Mouse (Mus musculus): ENCODE data around the gene H2-Ob.
"Not testable (repeated sequence)": the region's sequence is repeated elsewhere in the genome, so short reads cannot be mapped to it uniquely, and the experiment has no call there.

H2-Ob gene

GRCm38 (mm10) chr17:34207866-34208265, 30.8 kb upstream of the H2-Ob start:
- no peak for DNase-seq

GRCm38 (mm10) chr17:34208421-34208820, 30.3 kb upstream of the H2-Ob start:
- no peak for DNase-seq

- DNase-seq, result no peak
Measured at GRCm38 (mm10) chr17:34209680-34210079, 29.0 kb upstream of the H2-Ob start.

DNA sequence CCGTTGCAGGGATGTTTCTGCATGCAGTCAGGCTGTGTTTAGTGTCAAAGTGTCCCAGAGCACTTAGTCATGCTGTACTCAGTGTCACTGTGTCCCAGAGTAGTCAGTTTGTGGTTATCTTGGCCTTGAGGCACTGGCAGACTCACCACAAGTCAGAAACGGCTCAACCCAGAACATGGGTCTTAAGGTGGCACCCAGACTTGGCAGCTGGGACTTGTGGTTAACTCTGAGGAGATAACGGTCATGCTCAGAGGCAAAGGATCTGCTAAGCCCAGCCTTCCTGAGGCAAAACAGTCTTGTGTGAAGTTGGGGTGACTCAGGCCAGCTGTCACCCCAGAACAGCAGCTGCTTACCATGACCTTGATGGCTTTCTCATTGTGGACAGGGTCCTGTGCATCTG, 28.1 kb upstream of the H2-Ob start:
- DNase-seq, result no peak

GRCm38 (mm10) chr17:34211746-34212365, 26.8 kb upstream of the H2-Ob start:
- DNase-seq, result no peak

DNA sequence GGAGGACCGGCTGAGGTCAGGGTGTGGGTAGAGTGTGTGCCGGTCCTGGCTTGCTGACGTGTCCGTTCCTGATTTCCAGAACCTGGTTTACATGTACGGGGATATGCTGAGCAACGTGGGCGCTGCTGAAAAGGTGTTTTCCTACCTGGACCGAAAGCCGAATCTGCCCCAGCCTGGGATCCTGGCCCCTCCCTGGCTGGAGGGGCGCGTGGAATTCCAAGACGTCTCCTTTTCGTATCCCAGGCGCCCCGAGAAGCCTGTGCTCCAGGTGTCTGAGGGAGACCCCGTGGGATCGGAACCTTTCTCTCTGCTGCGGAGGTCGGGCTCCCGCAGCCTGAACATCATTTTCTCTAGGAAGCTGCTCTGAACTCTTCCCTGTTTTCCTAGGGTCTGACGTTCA, 24.8 kb upstream of the H2-Ob start:
- DNase-seq, result no peak

DNA sequence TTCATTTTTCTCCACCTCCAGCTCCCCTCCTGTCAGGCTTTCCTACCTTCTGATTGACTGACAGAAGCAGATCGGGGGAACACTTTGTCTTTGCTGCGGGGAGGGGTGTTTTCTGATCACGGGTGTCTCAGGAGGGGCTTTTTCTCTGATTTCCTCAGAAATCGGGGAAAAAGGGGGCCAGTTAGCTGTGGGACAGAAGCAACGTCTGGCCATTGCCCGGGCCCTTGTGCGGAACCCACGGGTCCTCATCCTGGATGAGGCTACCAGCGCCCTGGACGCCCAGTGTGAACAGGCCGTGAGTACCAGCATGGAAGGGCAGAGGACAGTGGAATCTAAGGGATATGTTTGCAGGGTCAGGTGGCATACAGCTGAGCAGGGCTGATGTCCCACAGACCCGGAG, 23.5 kb upstream of the H2-Ob start:
- no peak for DNase-seq

DNA sequence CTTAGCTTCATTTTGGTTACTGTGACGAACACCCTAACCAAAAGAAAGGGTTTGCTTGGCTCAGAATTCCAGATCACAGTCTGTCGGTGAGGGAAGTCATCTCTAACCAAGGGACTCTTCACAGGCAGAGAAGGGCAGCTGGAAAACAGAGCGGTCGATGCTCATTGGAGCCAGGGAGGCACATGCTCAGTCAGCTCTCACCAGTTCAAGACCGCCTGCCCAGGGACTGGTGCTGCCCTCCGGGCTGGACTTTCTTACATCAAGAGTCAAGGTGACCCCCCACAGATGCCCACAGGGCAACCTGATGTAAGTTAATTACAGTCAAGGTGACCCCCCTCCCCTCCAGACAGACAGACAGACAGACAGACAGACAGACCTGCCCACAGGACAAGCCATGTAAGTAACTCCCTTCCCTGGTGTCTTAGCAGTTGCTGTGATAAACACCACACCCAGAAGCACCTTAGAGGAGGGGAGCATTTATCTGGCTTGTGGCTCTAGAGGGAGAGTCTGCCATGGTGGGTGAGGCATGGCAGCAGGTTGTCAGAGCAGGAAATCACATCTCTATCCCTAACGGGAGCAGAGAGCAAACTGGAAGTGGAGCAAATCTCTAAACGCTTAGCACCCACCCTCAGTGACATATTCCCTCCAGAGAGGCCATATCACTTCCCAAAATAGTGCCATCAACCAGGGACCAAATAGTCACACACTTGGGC, 21.3 kb upstream of the H2-Ob start:
- no peak for DNase-seq

DNA sequence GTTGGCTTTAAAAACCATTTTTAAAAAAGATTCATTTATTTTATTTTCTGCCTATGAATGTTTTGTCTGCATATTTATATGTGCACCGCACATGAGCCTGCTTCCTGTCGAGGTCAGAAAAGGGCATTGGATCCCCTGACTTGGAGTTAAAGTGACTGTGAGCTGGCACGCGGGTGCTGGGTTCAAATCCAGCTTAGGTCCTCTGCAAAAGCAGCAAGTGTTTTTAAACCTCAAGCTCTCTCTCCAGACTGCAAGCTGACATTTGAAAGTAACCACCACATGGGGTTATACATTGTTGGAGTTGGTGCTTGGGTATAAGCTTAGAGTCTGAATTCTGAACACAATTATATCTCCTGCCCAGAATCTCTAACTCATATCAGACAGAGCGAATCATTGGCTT, 20.7 kb upstream of the H2-Ob start:
- no peak for DNase-seq

- DNase-seq, result peak; percentile 54
Measured at GRCm38 (mm10) chr17:34218675-34219074, 20.0 kb upstream of the H2-Ob start.

GRCm38 (mm10) chr17:34219096-34219495, 19.6 kb upstream of the H2-Ob start:
- peak; percentile 72 for DNase-seq

DNA sequence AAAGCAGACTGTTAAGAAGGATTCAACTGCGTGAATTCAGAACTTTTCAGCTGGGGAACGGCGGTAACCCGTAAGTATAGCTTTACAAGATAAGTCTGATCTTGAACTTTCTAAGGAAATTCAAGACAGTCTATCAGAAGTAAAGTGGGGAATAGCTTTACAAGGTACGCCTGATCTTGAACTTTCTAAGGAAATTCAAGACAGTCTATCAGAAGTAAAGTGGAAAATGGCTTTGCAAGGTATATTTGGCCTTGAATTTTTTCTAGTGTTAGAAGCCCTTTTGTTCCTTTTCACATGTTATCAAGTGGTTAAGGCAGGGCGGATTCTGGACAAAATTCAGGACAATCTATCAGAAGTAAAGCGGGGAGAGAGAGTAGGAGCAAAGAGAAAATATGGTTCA, 18.9 kb upstream of the H2-Ob start:
- not testable (repeated sequence) for DNase-seq

- not testable (repeated sequence) for DNase-seq
Measured at GRCm38 (mm10) chr17:34220401-34220800, 18.3 kb upstream of the H2-Ob start.

DNA sequence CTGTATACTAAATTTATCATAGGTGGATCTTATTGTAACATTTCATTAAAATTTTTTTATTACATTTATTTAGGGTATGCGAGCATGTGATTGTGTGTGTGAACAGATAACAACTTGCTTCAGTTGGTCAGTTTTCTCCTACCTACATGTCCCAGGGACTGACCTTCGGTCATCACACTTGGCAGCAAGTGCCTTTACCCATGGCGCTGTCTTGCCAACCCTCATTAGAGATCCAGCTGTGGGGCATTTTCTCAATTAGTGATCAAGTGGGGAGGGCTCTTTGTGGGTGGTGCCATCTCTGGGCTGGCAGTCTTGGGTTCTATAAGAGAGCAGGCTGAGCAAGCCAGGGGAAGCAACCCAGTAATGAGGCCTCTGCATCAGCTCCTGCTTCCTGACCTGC, 13.9 kb upstream of the H2-Ob start:
- no peak for DNase-seq

DNA sequence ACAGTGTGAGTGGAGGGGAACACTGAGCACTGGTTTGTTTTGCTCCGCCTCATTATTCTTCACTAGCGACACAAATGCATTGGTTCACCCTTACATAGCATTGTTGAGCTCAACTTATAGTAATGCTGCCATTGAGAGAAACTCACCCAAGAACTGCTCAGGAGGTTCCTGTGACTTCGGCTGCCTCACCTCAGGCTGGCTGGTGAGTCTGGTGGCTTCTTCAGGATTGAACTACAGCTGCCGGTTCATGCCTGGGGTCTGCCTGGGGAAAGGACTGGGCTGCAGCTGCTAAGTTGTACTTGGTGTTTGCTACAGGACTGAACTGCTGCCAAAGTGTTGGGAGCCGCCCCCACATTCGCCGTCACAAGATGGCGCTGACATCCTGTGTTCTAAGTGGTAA, 13.3 kb upstream of the H2-Ob start:
- DNase-seq, result no peak

GRCm38 (mm10) chr17:34225911-34226310, 12.8 kb upstream of the H2-Ob start:
- DNase-seq, result not testable (repeated sequence)

DNA sequence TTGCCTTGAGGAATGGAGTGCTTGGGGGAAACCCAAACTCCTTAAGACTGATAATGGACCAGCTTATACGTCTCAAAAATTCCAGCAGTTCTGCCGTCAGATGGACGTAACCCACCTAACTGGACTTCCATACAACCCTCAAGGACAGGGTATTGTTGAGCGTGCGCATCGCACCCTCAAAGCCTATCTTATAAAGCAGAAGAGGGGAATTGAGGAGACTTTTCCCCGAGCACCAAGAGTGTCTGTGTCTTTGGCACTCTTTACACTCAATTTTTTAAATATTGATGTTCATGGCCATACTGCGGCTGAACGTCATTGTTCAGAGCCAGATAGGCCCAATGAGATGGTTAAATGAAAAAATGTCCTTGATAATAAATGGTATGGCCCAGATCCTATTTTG, 7.7 kb upstream of the H2-Ob start:
- DNase-seq, result not testable (repeated sequence)

DNA sequence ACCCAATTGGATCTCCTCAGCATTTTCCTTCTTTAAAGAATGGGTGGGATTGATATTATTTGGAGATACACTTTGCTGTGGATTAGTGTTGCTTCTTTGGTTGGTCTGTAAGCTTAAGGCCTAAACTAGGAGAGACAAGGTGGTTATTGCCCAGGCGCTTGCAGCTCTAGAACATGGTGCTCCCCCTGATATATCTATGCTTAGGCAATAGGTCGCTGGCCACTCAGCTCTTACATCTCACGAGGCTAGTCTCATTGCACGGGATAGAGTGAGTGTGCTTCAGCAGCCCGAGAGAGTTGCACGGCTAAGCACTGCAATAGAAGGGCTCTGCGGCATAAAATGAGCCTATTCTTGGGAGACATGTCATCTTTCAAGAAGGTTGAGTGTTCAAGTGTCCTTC, 6.7 kb upstream of the H2-Ob start:
- DNase-seq, result not testable (repeated sequence)

GRCm38 (mm10) chr17:34234926-34235325, 3.8 kb upstream of the H2-Ob start:
- peak; percentile 86 for DNase-seq

- DNase-seq, result peak; percentile 64
Measured at GRCm38 (mm10) chr17:34236691-34237090, 2.0 kb upstream of the H2-Ob start.

DNA sequence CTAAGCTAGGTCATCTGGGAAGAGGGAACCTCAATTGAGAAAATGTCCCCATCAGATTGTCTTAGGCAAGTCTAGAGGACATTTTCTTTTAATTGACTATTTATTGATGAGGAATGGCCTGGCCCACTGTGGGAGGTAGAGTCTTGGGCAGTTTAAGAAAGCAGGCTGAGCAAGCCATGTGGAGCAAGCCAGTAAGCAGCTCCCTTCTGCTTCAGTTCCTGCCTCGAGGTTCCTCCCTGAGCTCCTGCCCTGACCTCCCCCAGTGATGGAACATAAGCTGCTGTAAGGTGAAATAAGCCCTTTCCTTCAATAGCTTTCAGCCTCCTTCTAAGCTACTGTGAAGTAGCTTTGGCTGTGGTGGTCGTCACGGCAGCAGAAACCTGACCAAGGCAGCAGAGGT, 962 bp upstream of the H2-Ob start:
- DNase-seq, result no peak

GRCm38 (mm10) chr17:34239601-34240041, 918 bp downstream of the H2-Ob start:
- no peak for DNase-seq

- no peak for DNase-seq
Measured at GRCm38 (mm10) chr17:34240366-34240765, 1.7 kb downstream of the H2-Ob start.

GRCm38 (mm10) chr17:34240916-34241315, 2.2 kb downstream of the H2-Ob start:
- DNase-seq, result no peak

- no peak for DNase-seq
Measured at GRCm38 (mm10) chr17:34244656-34245055, 6.0 kb downstream of the H2-Ob start.
